Mouse (Mus musculus): ENCODE data around the gene Map2k7. TPM values are rescaled to one million over a fixed set of nuclear protein-coding genes. Genes with fewer than 3 reads are reported as not detected.

The Map2k7 gene
- polyA plus RNA-seq, 1 experiment: 33.5 TPM

DNA sequence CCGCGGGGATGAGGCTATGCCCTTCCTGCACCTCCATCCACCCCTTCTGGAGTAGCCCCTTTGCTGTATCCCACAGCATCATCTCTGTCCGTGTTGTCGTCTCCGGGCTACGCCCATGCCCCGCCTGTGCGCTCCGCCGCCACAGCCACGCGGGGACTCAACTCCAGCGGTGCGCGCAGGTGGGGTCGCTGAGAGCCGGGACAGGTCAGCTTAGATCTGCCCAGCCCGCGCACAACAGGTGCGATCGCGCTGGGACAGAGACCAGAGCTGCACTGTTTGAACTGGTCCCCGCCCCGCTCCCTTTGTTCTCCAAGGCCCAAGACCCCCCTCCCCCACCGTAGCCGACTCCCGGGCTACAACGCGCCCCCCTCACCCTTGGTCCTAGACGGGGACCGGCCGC is 20.1 kb downstream of the Map2k7 start:
- H3K79me2 ChIP-seq (ENCODE audit: control insufficient read depth, insufficient read depth): peaks cover 16% of the 10 kb centered on the region
- peak overlapping the region; percentile 69 for H3ac ChIP-seq (ENCODE audit: control insufficient read depth, insufficient read length, low read depth)
- peak overlapping the region; percentile 53 for H3K4me3 ChIP-seq (ENCODE audit: insufficient read depth, poor library complexity, severe bottlenecking)
- H3K79me3 ChIP-seq (ENCODE audit: low read depth): peaks cover 8% of the 10 kb centered on the region
- H3K27me3 ChIP-seq (ENCODE audit: control insufficient read depth, insufficient read depth, insufficient read length): no peaks in the 10 kb centered on the region
- TF ChIP-seq MYOD1 (IDR thresholded peaks at IDR 0.05; ENCODE audit: control insufficient read depth, insufficient read length, low read depth) (no peak), FOSL1 (IDR thresholded peaks at IDR 0.05; ENCODE audit: insufficient read depth, low read length, poor library complexity, severe bottlenecking) (no peak), MYOG (IDR thresholded peaks at IDR 0.05; ENCODE audit: control insufficient read depth, extremely low read depth, insufficient read length) (no peak), CEBPB (IDR thresholded peaks at IDR 0.05; ENCODE audit: low read depth) (no peak), MAX (IDR thresholded peaks at IDR 0.05) (no peak), USF1 (IDR thresholded peaks at IDR 0.05; ENCODE audit: low read depth) (no peak), CTCF (IDR thresholded peaks at IDR 0.05; ENCODE audit: control insufficient read depth, insufficient read depth, insufficient read length) (no peak)
- peaks cover 59% of the 10 kb centered on the region for H3K36me3 ChIP-seq (ENCODE audit: control insufficient read depth, insufficient read depth)

DNA sequence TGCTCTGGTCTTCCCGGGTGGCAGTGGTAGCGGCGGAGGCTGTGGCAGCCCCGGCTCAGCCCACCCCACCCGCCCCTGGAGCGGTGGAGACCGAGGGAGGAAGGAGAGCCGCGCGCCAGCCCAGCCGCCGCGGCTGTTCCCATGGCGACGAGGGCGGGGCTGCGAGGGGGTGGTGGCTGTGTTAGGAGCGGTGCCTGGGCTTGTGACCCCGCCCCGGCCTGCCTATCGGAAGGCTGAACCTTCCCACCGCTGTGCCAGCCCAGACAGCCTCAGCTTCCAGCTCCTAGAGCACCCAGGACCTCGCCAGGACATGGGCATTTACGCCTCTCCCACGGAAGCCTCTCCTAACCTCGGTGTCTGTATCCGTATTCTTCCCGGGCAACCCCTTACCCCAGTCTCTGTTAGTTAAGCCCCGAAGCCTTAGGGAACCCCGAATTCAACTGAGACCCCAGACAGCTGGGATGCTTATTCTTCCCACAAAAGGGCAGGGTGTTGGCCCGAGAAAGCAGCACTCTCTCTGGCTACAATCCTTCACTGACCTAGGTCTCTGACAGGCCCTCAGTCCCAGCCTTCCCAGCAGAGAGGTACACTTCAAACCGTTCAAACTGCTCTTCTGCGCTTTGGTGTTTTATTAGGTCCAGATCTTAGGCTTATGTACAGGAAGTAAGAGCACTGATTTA is 20.7 kb downstream of the Map2k7 start, which contains the start of gene Ctxn1:
Gene Ctxn1 (minus strand): TSS at position 150 of the 680 bp plus-strand sequence.
- Histone ChIP-seq H3ac (ENCODE audit: control insufficient read depth, insufficient read length, low read depth) (peak within 1 kb of the TSS; percentile 69), H3K4me3 (ENCODE audit: insufficient read depth, poor library complexity, severe bottlenecking) (peak within 1 kb of the TSS; percentile 53), H3K79me3 (ENCODE audit: low read depth) (peaks cover 3% of the 10 kb centered on the region), H3K36me3 (ENCODE audit: control insufficient read depth, insufficient read depth) (peaks cover 62% of the 10 kb centered on the region), H3K27me3 (ENCODE audit: control insufficient read depth, insufficient read depth, insufficient read length) (no peaks in the 10 kb centered on the region), H3K79me2 (ENCODE audit: control insufficient read depth, insufficient read depth) (peaks cover 10% of the 10 kb centered on the region)
- TF ChIP-seq CEBPB (IDR thresholded peaks at IDR 0.05; ENCODE audit: low read depth): no peak
- TF ChIP-seq USF1 (IDR thresholded peaks at IDR 0.05; ENCODE audit: low read depth): no peak
- no peak for TF ChIP-seq MAX (IDR thresholded peaks at IDR 0.05)
- TF ChIP-seq MYOG (IDR thresholded peaks at IDR 0.05; ENCODE audit: control insufficient read depth, extremely low read depth, insufficient read length): no peak
- TF ChIP-seq FOSL1 (IDR thresholded peaks at IDR 0.05; ENCODE audit: insufficient read depth, low read length, poor library complexity, severe bottlenecking): no peak
- no peak for TF ChIP-seq MYOD1 (IDR thresholded peaks at IDR 0.05; ENCODE audit: control insufficient read depth, insufficient read length, low read depth)
- TF ChIP-seq CTCF (IDR thresholded peaks at IDR 0.05; ENCODE audit: control insufficient read depth, insufficient read depth, insufficient read length): no peak

DNA sequence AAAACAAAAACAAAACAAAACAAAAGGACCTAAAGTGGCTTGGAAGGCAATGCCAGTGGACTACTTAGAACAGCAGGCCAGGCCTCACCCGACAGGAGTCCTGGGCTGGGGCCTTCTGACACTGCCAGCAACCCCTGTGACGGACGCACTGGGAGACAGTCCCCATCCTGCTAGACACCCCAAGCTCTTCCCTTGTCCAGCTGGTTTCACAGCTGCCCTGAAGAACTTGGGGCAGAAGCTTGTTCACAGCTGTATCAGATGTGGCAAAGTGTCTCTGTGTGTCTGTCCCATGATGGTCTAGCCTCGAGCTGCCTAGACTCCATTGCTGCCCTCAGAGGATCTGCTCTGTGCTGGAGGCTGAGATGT is 21.2 kb downstream of the Map2k7 start:
- H3K4me3 ChIP-seq (ENCODE audit: insufficient read depth, poor library complexity, severe bottlenecking): no peak overlapping the region

GRCm38 (mm10) chr8:4263105-4263791 is 24.7 kb downstream of the Map2k7 start:
- Histone ChIP-seq H3K4me3 (ENCODE audit: insufficient read depth, poor library complexity, severe bottlenecking) (no peak overlapping the region), H3K36me3 (ENCODE audit: control insufficient read depth, insufficient read depth) (peaks cover 75% of the 10 kb centered on the region), H3ac (ENCODE audit: control insufficient read depth, insufficient read length, low read depth) (no peak overlapping the region)

More for the DNA sequence above, 21.2 kb downstream of the Map2k7 start:
- no peak overlapping the region for H3ac ChIP-seq (ENCODE audit: control insufficient read depth, insufficient read length, low read depth)
- H3K36me3 ChIP-seq (ENCODE audit: control insufficient read depth, insufficient read depth): peaks cover 62% of the 10 kb centered on the region
- TF ChIP-seq CTCF (IDR thresholded peaks at IDR 0.05; ENCODE audit: control insufficient read depth, insufficient read depth, insufficient read length) (no peak), MAX (IDR thresholded peaks at IDR 0.05) (no peak), MYOG (IDR thresholded peaks at IDR 0.05; ENCODE audit: control insufficient read depth, extremely low read depth, insufficient read length) (no peak), CEBPB (IDR thresholded peaks at IDR 0.05; ENCODE audit: low read depth) (no peak), MYOD1 (IDR thresholded peaks at IDR 0.05; ENCODE audit: control insufficient read depth, insufficient read length, low read depth) (no peak), USF1 (IDR thresholded peaks at IDR 0.05; ENCODE audit: low read depth) (no peak), FOSL1 (IDR thresholded peaks at IDR 0.05; ENCODE audit: insufficient read depth, low read length, poor library complexity, severe bottlenecking) (no peak)
- no peaks in the 10 kb centered on the region for H3K79me3 ChIP-seq (ENCODE audit: low read depth)
- no peaks in the 10 kb centered on the region for H3K27me3 ChIP-seq (ENCODE audit: control insufficient read depth, insufficient read depth, insufficient read length)
- H3K79me2 ChIP-seq (ENCODE audit: control insufficient read depth, insufficient read depth): peaks cover 5% of the 10 kb centered on the region

DNA sequence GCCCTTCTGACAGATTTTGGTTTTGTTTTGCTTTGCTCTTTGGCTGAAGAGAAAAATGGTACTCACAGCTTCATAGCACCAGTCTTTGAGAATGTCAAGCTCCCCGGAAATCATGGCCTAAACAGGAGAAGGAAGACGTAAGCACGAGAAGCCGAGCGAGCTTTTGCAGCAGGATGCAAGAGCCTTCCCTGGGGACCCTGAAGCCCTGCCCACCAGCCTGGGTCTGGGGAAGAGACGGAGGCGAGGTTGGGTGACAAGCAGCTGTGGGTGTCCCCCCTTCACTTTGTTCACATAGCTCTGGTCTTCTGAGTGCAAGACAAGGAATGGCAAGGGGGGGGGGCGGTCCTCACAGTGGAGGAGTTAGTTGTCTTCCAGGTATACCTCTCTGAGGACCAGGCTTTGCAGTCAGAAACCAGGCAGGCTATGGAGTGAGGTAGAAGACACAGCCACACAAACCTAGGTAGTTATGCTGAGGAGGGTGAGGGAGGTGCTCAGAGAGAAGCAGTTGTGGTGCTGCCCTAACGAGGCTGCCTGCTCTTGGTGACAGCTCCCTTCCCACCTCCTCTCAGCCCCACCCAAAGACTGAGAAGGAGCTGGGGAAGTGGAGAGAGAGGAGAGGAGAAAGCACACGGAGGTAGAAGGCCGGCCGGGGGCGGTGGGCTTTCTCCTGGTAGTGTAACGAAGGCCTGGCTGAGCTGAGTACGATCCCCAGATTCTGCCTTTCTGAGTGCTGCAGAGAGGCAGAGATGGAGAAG is 26.8 kb downstream of the Map2k7 start:
- no peak for TF ChIP-seq CTCF (IDR thresholded peaks at IDR 0.05; ENCODE audit: control insufficient read depth, insufficient read depth, insufficient read length)
- TF ChIP-seq FOSL1 (IDR thresholded peaks at IDR 0.05; ENCODE audit: insufficient read depth, low read length, poor library complexity, severe bottlenecking): no peak
- TF ChIP-seq MYOG (IDR thresholded peaks at IDR 0.05; ENCODE audit: control insufficient read depth, extremely low read depth, insufficient read length): no peak
- no peak for TF ChIP-seq MAX (IDR thresholded peaks at IDR 0.05)
- no peak for TF ChIP-seq CEBPB (IDR thresholded peaks at IDR 0.05; ENCODE audit: low read depth)
- TF ChIP-seq MYOD1 (IDR thresholded peaks at IDR 0.05; ENCODE audit: control insufficient read depth, insufficient read length, low read depth): no peak
- TF ChIP-seq USF1 (IDR thresholded peaks at IDR 0.05; ENCODE audit: low read depth): no peak
- no peak overlapping the region for H3K4me3 ChIP-seq (ENCODE audit: insufficient read depth, poor library complexity, severe bottlenecking)
- H3K27me3 ChIP-seq (ENCODE audit: control insufficient read depth, insufficient read depth, insufficient read length): no peaks in the 10 kb centered on the region
- H3K79me3 ChIP-seq (ENCODE audit: low read depth): no peaks in the 10 kb centered on the region
- H3ac ChIP-seq (ENCODE audit: control insufficient read depth, insufficient read length, low read depth): no peak overlapping the region
- H3K79me2 ChIP-seq (ENCODE audit: control insufficient read depth, insufficient read depth): no peaks in the 10 kb centered on the region
- peaks cover 88% of the 10 kb centered on the region for H3K36me3 ChIP-seq (ENCODE audit: control insufficient read depth, insufficient read depth)

More at GRCm38 (mm10) chr8:4263105-4263791, 24.7 kb downstream of the Map2k7 start:
- no peaks in the 10 kb centered on the region for H3K27me3 ChIP-seq (ENCODE audit: control insufficient read depth, insufficient read depth, insufficient read length)
- no peaks in the 10 kb centered on the region for H3K79me2 ChIP-seq (ENCODE audit: control insufficient read depth, insufficient read depth)
- no peaks in the 10 kb centered on the region for H3K79me3 ChIP-seq (ENCODE audit: low read depth)
- TF ChIP-seq MYOG (IDR thresholded peaks at IDR 0.05; ENCODE audit: control insufficient read depth, extremely low read depth, insufficient read length) (no peak), FOSL1 (IDR thresholded peaks at IDR 0.05; ENCODE audit: insufficient read depth, low read length, poor library complexity, severe bottlenecking) (no peak), CEBPB (IDR thresholded peaks at IDR 0.05; ENCODE audit: low read depth) (no peak)
